Mouse (Mus musculus): Measurements from ENCODE around the gene Slc13a2. TPM values are rescaled to one million over a fixed set of nuclear protein-coding genes. Genes with fewer than 3 reads are reported as not detected.

Slc13a2 gene
- polyA plus RNA-seq, 1 experiment, result not detected

DNA sequence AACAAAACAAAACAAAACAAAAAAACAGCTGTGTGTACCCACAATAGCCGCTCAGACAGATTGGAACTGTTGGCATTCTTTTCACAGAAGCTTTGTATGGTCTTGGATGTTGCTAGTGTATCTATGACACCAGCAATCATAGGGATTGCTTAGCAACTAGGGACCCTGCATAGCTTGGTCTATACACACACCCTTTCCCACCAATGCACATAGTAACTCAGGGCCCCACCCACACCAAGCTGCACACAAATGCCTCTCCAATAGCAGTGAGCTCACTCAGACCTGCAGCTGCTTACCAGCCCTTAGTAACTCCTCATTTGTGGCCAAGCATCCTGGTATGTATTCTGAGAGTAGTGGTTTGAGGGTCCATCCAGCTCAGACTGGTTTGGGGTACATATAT, 26.2 kb upstream of the Slc13a2 start:
- 86% methylated on average over 1 of the region's 1 CpGs for WGBS

GRCm38 (mm10) chr11:78447168-78447567, 25.2 kb upstream of the Slc13a2 start:
- Histone ChIP-seq H3K4me3 (replicated peaks; ENCODE audit: control insufficient read depth, low read depth, low read length) (no peak overlapping the region), H3K4me1 (ENCODE audit: control insufficient read depth, insufficient read depth, low read length) (no peaks in the 10 kb centered on the region), H3K27ac (ENCODE audit: control insufficient read depth, insufficient read depth, low read depth, low read length, poor library complexity) (no peak overlapping the region)
- 24% methylated on average over 3 of the region's 3 CpGs for WGBS
- no peak for TF ChIP-seq POLR2A (IDR thresholded peaks at IDR 0.05; ENCODE audit: borderline replicate concordance, control insufficient read depth, low read depth, low read length)
- TF ChIP-seq CTCF (IDR thresholded peaks at IDR 0.05; ENCODE audit: control insufficient read depth, insufficient read depth, low read length), result no peak

More for the DNA sequence above, 26.2 kb upstream of the Slc13a2 start:
- H3K4me3 ChIP-seq (replicated peaks; ENCODE audit: control insufficient read depth, low read depth, low read length), result no peak overlapping the region
- H3K27ac ChIP-seq (ENCODE audit: control insufficient read depth, insufficient read depth, low read depth, low read length, poor library complexity), result no peak overlapping the region
- TF ChIP-seq POLR2A (IDR thresholded peaks at IDR 0.05; ENCODE audit: borderline replicate concordance, control insufficient read depth, low read depth, low read length), result no peak
- no peak for TF ChIP-seq CTCF (IDR thresholded peaks at IDR 0.05; ENCODE audit: control insufficient read depth, insufficient read depth, low read length)
- H3K4me1 ChIP-seq (ENCODE audit: control insufficient read depth, insufficient read depth, low read length), result no peaks in the 10 kb centered on the region

DNA sequence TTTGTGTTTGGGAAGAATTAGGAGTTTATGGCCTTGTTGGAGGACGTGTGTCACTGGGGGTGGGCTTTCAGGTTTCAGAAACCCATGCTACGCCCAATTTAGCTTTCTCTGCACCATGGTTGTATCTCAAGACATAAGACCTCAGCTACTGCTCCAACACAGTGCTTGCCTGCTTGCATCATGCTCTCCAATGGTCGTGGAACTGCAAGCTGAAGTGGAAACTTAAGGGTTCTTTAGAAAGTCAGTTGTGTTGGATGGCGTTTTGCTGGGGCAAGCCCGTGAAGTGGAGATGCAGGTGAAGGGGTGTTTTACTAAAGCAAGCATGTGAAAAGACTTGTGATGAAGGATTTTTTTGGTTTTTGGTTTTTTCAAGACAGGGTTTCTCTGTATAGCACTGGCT, 21.1 kb upstream of the Slc13a2 start:
- TF ChIP-seq CTCF (IDR thresholded peaks at IDR 0.05; ENCODE audit: control insufficient read depth, insufficient read depth, low read length) (no peak), POLR2A (IDR thresholded peaks at IDR 0.05; ENCODE audit: borderline replicate concordance, control insufficient read depth, low read depth, low read length) (no peak)
- H3K27ac ChIP-seq (ENCODE audit: control insufficient read depth, insufficient read depth, low read depth, low read length, poor library complexity), result no peak overlapping the region
- 77% methylated on average over 5 of the region's 5 CpGs for WGBS
- H3K4me1 ChIP-seq (ENCODE audit: control insufficient read depth, insufficient read depth, low read length), result no peaks in the 10 kb centered on the region
- no peak overlapping the region for H3K4me3 ChIP-seq (replicated peaks; ENCODE audit: control insufficient read depth, low read depth, low read length)

DNA sequence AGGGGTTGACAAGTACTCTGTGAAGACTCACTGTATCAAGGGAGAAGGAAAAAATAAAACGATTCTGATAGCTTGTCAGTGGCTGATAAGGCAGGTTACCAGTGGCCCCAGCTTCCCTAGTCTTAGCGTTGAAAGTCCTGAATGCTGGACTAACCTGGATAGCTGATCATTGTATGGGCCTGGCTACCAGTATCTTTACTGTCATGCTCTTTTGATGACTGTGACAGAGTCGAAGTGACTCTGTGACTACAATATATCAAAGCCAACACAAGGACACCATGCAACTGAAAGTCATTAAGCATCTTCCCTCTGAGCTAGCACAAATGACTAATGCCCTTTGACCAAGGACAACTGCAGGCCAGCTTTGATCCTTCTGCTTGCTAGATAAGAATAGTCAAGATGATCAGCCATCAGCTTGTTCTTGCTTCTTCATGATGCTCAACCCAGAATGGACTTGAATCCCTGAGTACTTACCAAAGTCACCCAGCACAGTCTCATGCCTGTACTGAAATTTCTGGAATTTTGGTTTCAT, 16.4 kb upstream of the Slc13a2 start:
- H3K4me3 ChIP-seq (replicated peaks; ENCODE audit: control insufficient read depth, low read depth, low read length), result no peak overlapping the region
- WGBS, result 65% methylated on average over 3 of the region's 3 CpGs
- no peaks in the 10 kb centered on the region for H3K4me1 ChIP-seq (ENCODE audit: control insufficient read depth, insufficient read depth, low read length)
- H3K27ac ChIP-seq (ENCODE audit: control insufficient read depth, insufficient read depth, low read depth, low read length, poor library complexity), result no peak overlapping the region
- TF ChIP-seq POLR2A (IDR thresholded peaks at IDR 0.05; ENCODE audit: borderline replicate concordance, control insufficient read depth, low read depth, low read length) (no peak), CTCF (IDR thresholded peaks at IDR 0.05; ENCODE audit: control insufficient read depth, insufficient read depth, low read length) (no peak)

DNA sequence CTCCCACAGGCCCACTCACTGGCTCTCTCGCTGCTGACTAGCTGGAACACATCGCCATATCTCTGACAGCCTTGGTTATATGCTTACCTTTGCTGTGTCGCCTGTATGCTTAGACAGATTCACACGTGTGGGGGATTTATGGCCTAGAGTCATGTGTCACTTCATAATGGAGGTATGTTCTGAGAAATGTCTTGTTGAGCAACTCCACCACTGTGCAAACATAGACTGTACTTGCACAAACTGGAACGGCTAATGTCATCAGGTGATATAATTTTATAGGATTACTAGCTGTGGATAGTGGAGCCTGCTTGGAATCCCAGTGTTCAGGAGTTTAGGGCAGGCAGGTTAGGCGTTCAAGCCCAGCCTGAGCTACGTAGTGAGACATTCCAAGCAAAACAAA, 15.2 kb upstream of the Slc13a2 start:
- Histone ChIP-seq H3K4me1 (ENCODE audit: control insufficient read depth, insufficient read depth, low read length) (no peaks in the 10 kb centered on the region), H3K4me3 (replicated peaks; ENCODE audit: control insufficient read depth, low read depth, low read length) (no peak overlapping the region), H3K27ac (ENCODE audit: control insufficient read depth, insufficient read depth, low read depth, low read length, poor library complexity) (no peak overlapping the region)
- no peak for TF ChIP-seq POLR2A (IDR thresholded peaks at IDR 0.05; ENCODE audit: borderline replicate concordance, control insufficient read depth, low read depth, low read length)
- TF ChIP-seq CTCF (IDR thresholded peaks at IDR 0.05; ENCODE audit: control insufficient read depth, insufficient read depth, low read length), result no peak
- WGBS, result 79% methylated on average over 7 of the region's 7 CpGs

GRCm38 (mm10) chr11:78435776-78436349, 13.8 kb upstream of the Slc13a2 start:
- Histone ChIP-seq H3K4me3 (replicated peaks; ENCODE audit: control insufficient read depth, low read depth, low read length) (no peak overlapping the region), H3K4me1 (ENCODE audit: control insufficient read depth, insufficient read depth, low read length) (no peaks in the 10 kb centered on the region), H3K27ac (ENCODE audit: control insufficient read depth, insufficient read depth, low read depth, low read length, poor library complexity) (no peak overlapping the region)
- 18% methylated on average over 19 of the region's 19 CpGs for WGBS
- TF ChIP-seq CTCF (IDR thresholded peaks at IDR 0.05; ENCODE audit: control insufficient read depth, insufficient read depth, low read length) (peak; percentile 61; the same call in 1 of the 2 replicates), POLR2A (IDR thresholded peaks at IDR 0.05; ENCODE audit: borderline replicate concordance, control insufficient read depth, low read depth, low read length) (no peak)

DNA sequence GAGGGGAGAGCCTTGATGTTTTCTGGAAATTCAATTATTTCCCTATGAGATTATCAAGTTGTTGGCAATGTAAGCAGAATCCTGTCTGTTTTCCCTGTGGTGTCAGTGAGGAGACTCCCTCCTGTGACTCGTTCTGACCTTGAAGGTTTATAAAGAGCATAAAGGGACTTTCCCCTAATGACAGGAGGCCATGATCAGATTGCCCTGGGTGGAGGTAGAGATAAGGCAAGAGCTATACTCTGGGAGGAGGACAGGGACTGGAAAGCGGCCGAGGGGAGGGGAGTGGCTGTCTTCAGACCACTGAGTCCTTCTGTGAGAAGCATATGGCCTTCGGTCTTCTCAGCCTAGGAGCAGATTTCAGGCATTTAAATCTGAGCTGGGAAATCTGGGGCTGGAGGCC, 12.0 kb upstream of the Slc13a2 start:
- WGBS, result 66% methylated on average over 4 of the region's 4 CpGs
- Histone ChIP-seq H3K4me3 (replicated peaks; ENCODE audit: control insufficient read depth, low read depth, low read length) (no peak overlapping the region), H3K27ac (ENCODE audit: control insufficient read depth, insufficient read depth, low read depth, low read length, poor library complexity) (no peak overlapping the region), H3K4me1 (ENCODE audit: control insufficient read depth, insufficient read depth, low read length) (no peaks in the 10 kb centered on the region)
- no peak for TF ChIP-seq CTCF (IDR thresholded peaks at IDR 0.05; ENCODE audit: control insufficient read depth, insufficient read depth, low read length)
- no peak for TF ChIP-seq POLR2A (IDR thresholded peaks at IDR 0.05; ENCODE audit: borderline replicate concordance, control insufficient read depth, low read depth, low read length)

- Histone ChIP-seq H3K27ac (ENCODE audit: control insufficient read depth, insufficient read depth, low read depth, low read length, poor library complexity) (no peak overlapping the region), H3K4me1 (ENCODE audit: control insufficient read depth, insufficient read depth, low read length) (no peaks in the 10 kb centered on the region), H3K4me3 (replicated peaks; ENCODE audit: control insufficient read depth, low read depth, low read length) (no peak overlapping the region)
- TF ChIP-seq CTCF (IDR thresholded peaks at IDR 0.05; ENCODE audit: control insufficient read depth, insufficient read depth, low read length) (no peak), POLR2A (IDR thresholded peaks at IDR 0.05; ENCODE audit: borderline replicate concordance, control insufficient read depth, low read depth, low read length) (no peak)
- WGBS, result 78% methylated on average over 10 of the region's 10 CpGs
Measured at GRCm38 (mm10) chr11:78431176-78431575, 9.2 kb upstream of the Slc13a2 start.

Measured in bone marrow, adult 2 months (tissue).